Mouse (Mus musculus): Measurements from ENCODE around the gene Cfap65. TPM values are rescaled to one million over a fixed set of nuclear protein-coding genes. Genes with fewer than 3 reads are reported as not detected.
A peak's percentile ranks its signal among the peaks of the same experiment; 100 is the strongest.

Gene Cfap65
- total RNA-seq, 2 experiments from 2014 or later, result not detected

DNA sequence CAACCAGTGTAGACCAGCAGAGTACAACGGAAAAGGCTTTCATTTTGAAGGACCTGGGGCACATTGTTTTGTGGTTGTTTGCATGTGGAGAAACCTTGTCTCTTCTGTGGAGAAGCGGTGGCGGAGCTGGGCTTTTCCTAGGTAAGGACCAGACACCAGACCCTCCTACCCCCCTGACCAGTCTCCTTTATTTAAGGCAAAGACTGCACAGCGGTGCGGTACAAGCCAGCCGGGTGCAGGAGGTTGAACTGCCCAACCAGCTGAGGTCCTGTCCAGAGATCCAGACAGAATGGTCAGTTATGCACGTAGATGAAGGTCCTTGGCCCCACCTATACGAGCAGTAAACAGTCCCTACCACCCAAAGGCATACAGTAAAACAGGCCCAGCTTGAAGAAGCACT, 52.6 kb downstream of the Cfap65 start:
- DNase-seq (ENCODE audit: low spot score in 2 of 2), result no peak

DNA sequence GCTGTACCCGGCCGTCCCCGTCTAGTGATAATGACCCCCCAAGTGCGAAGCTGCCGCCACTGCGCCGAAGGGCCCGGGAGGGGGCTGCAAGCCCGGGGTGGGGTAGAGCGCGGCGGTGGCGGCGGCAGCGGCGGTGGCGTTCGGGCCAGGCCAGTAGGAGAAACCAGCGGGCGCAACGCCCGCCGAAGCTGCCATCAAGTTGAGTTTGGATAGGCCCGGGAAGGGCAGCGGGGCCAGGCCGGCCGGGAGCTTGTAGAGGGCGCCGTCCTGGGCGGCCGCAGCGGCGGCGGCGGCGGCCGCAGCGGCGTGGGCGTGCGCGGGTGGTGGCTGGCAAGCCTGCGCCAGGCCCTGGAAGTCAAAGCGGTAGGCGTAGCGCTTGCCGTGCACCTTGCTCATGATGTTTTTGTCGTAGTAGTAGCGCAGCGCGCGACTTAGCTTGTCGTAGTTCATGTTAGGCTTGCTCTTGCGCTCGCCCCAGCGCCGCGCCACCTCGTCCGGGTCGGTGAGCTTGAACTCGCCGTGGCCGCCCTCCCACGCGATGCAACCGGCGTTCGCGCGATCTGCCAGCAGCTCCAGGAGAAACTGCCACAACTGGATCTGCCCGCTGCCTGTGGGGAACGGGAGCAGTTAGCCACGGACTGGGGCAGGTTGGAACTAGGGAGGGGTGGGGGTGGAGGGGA, 53.2 kb downstream of the Cfap65 start:
- DNase-seq (ENCODE audit: low spot score in 2 of 2), result no peak

- peak in 1 of 2 experiments; percentile 68 for DNase-seq (ENCODE audit: low spot score in 2 of 2)
These were observed 54.5 kb downstream of the Cfap65 start for GRCm38 (mm10) chr1:74880785-74881360.

DNA sequence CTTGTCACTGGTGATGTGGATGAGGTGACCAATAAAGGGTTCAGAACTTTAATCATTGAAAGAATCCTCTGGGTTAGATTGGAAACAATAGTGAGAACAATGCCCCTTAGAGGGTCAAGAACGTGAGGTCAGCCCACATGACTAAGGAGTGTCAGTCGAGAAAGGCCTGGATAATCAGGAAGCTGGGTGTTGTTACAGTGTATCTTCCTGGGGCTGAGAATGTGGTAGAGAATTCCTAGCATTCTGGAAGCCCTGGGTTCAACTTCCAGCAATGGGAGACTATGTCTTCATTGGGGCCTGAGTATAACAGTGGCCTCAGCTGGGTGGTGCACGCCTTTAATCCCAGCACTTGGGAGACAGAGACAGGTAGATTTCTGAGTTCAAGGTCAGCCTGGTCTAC, 58.2 kb downstream of the Cfap65 start:
- no peak for DNase-seq (ENCODE audit: low spot score in 2 of 2)

DNA sequence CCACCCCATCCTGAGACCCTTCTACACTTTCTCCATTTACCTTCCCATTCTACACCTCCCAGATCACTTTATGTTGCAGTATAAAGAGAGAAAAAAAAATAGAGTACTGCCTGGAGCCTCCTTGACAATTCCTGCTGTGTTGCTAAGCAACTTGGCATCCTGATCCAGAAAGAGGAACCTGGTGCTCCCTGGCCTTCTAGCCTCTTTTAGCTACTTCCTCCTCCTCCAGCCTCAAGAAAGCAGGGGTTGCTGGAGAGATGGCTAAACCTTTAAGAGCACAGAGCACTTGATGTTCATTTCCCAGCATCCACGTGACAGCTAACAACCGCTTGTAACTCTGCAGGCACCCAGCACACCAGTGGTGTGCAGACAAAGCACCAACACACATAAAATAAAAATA, 63.2 kb downstream of the Cfap65 start:
- DNase-seq (ENCODE audit: low spot score in 2 of 2), result no peak

DNA sequence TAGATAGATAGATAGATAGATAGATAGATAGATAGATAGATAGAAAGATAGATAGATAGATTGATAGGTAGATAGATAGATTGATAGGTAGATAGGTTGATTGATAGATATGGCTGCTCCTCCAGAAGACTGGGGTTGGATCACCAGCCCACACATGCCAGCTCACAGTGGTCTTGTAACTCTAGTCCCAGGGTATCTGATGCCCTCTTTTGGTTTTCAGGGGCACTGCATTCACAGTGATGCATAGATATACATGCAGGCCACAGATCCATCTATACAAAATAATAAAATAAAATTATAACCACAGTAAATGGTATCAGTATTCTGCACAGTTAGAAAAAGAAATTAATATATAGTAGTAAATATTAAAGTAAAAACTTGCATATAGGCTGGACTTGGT, 73.6 kb downstream of the Cfap65 start:
- DNase-seq (ENCODE audit: low spot score in 2 of 2), result no peak

DNA sequence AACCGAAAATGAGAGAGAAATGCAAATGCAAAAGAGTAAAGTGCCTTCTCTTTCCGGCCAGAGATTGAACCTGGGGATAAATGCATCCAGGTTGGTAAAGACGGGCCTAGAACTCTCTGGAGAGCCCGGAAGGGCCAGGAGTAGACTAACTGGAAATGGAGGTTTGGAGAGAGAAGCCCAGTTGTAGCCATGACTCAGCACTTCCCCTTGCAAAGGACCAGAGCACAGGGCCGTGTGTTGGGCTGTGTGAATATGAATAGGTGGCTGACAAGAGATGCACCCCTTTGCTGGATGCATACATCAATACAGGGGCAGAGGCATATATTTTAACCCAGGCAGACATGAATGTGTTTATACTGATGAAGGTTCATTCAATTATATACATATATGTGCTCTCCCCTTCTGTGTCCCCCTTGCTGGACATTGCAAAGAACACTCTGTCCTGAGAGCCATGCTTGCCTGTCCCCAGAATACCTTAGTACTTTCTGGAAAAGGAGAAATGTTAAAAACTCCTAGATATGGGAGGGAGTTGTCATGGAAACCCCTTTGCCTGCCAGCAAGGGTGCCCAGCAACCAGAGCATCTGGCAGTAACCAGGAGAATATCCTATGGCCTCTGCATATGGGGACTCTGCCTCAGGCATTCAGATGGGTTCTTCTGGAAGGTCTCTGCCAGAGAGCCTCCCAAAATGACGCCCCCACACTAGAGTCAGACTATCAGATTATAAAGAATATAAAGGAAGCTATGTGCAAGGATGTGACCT, 76.0 kb downstream of the Cfap65 start:
- no peak for DNase-seq (ENCODE audit: low spot score in 2 of 2)

DNA sequence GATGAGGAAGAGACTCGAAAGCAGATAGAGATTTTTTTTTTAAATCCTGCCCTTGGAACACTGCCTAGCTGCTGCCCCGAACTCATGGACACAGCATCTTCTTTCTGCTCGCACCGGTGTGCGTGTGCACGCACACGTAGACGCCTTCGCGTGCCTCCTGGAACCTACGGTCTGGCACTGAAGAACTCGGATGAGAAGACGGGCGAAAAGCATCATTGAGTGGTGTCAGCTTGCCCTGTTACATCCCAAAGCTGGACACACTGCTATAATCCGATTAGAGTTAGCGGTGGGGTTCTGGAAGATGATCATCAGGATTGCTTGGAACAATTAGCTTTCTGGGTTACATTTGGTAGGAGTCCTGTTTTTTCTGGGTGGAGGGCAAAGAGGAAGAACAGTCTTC, 76.6 kb downstream of the Cfap65 start:
- DNase-seq (ENCODE audit: low spot score in 2 of 2), result no peak

DNA sequence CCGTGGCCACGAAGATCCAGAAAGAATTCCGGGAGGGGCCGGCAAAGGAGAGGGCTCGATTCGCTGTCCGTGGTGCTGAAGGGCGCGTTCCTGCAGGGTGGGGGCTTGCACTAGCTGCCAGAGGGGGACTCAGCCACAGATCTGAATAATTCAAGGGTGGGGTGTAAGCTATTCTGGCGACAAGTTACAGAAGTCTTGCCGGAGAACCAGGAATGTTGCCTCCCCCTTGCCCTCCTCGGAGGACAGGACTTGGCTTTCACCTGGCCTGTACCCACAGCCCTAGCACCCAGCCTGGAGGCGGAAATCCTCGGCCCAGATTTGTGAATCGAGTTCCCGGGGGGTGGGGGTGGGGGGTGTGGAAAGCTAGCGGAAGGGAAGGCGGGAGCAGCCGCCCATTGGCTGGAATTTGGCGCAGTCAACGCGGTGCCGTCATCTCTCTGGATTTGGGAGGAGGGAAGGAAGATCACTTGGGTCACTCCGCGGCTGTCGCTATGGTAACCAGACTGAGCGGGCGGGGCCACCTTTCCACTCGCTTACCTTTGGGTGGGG, 77.2 kb downstream of the Cfap65 start:
- DNase-seq (ENCODE audit: low spot score in 2 of 2), result peak; percentile 47 to 61

DNA sequence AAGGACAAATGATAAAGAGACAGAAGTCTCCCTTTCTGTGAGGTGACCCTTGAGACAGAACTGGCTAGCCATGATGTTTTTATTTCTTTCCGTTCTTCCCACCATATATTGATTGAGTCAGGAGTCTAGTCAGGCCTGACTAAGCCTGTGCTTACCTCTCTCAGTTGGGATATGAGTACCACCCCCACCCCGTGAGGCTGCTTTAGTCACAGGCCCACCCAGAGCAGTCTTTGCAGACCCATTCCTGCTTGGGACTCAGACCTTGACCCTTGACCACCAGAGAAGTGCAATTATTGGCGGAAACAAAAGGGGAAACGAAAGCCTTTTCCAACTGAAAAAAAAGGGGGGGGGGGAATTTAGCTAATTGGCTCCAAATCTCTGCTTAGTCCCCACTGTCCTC, 77.7 kb downstream of the Cfap65 start:
- no peak for DNase-seq (ENCODE audit: low spot score in 2 of 2)

- no peak for DNase-seq (ENCODE audit: low spot score in 2 of 2)
These were observed 78.2 kb downstream of the Cfap65 start for GRCm38 (mm10) chr1:74857201-74857600.

- DNase-seq (ENCODE audit: low spot score in 2 of 2), result no peak
These were observed 78.6 kb downstream of the Cfap65 start for GRCm38 (mm10) chr1:74856791-74857190.

- DNase-seq (ENCODE audit: low spot score in 2 of 2), result no peak
These were observed 79.0 kb downstream of the Cfap65 start for GRCm38 (mm10) chr1:74856439-74856720.

- peak in 1 of 2 experiments; percentile 17 for DNase-seq (ENCODE audit: low spot score in 2 of 2)
These were observed 79.6 kb downstream of the Cfap65 start for GRCm38 (mm10) chr1:74855651-74856438.

GRCm38 (mm10) chr1:74855156-74855555, 80.2 kb downstream of the Cfap65 start:
- DNase-seq (ENCODE audit: low spot score in 2 of 2), result peak in 1 of 2 experiments; percentile 15

- DNase-seq (ENCODE audit: low spot score in 2 of 2), result peak; percentile 64 to 81
These were observed 80.9 kb downstream of the Cfap65 start, which contains the start of gene Cdk5r2 for GRCm38 (mm10) chr1:74854306-74855056. Gene Cdk5r2 (plus strand): TSS chr1:74854934.

All from gastrocnemius, postnatal 4 days (tissue).